Mouse (Mus musculus): ENCODE results near the gene Kif1a.

Gene Kif1a

DNA sequence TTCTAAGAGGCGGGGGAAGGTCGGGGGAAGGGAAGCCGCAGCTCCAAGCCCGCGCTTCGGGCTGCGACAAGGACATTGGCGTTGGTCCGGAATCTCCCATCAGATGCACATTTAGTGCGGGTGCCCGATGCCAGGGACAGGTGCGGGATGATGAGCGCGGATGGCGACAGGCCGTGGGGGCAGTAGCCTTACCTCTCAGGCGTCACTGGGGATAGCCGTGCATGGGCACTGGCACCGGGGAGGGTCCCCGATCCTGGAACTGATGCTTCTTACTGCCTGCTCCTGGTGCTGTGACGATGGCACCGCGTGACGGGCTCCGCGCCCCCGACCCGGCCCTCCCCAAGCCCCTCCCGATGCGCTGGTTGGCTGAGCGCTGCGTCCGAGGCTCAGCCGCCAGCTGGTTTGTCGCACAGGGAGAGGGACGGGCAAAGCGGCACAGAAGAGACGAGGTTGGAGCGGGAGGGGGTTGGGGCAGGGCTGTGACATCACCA is at the start of gene Kif1a:
TSS of gene Kif1a (minus strand) at position 381 of the 491 bp plus-strand sequence.
- peak; percentile 73 to 82 for DNase-seq (ENCODE audit: low spot score in 2 of 2)

DNA sequence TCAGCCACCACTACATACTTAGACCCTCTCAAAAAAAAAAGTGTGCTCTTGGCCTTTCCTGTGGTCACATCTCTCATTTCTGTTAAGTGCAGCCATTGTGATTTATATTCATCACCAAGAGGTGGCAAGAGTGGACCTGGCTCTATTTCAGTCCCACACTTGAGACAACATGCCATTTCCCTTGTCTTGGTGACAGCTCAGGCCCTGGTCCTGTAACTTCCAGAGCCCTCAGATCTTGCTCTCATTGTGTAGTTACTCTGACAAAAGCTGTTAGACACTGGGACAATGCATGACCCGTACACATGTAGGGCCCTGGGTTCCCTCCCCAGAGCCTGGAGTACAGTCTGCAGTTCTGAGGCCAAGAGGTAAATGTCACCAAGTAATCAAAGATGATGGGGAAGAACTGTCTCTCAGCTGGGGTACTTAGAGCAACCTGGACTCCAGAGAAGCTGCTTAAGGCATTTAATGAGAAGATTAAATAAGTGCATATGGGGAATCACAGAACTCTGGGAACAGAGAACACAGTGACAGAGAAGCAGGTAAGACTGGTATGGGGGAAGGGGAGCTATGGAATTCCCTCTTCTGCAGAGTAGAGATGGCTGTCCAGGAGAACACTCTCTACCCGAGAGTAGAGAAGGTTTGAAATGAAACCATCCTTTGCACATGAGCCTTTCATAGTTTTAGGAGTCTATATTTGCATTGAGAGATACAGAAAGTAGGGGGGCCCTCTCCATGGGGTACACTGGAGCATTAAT is 49.3 kb upstream of the Kif1a start:
- DNase-seq (ENCODE audit: low spot score in 2 of 2), result no peak

DNA sequence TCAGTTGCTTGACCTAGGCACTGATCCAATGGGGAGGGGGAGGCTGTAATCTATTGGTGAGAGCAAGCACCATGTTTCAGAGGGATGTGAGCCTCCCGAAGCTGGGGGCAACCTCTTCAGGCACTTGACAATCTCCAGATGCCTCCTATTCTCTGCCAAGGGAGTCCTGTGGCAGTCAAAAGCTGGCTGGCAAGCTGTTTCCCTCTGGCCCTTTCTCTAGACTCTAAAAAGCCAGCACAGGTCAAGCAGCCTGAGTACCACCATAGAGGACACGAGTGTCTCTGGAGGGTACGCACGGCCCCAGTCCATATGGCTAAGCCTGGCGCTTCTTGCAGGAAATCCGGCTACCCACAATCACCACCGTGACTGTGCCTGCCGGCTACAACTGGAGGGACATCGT is 42.4 kb upstream of the Kif1a start:
- peak in 1 of 2 experiments; percentile 21 for DNase-seq (ENCODE audit: low spot score in 2 of 2)

DNA sequence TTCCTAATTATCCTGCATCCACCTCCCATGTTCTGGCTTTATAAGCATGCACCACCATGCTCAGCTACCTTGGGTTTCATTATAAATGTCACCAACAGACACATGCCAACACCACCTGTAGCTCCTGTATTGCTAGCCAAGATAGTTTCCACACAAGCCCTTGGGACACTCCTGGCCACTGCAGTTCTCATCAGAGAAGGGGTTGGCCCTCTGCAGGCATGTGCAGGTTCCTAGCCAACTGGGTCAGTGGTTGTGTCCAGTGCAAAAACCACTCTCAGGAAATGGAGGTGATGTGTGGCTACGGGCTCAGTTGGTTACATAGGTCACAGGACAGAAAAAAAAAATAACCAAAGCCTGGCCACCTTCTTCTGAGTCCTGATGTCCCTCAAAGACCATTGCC is 41.1 kb upstream of the Kif1a start:
- no peak for DNase-seq (ENCODE audit: low spot score in 2 of 2)

DNA sequence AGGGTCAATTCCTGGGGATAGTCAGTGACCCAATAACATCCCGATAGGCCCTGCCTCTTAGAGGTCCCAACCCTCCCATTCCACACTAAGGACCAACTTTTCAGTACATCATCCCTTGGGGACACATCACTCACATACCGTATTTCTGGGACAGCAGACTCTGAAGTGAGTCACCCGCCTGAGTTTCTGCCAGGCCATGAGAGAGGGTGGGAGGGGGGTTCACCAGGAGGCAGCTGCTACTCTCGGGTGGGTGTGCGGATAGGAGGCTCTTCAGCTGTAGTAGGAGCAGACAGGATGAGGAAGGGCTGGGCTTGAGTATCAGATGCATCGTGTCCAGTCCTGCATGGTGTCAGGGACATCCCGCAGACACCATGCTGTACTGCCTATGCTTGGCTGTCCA is 38.0 kb upstream of the Kif1a start:
- DNase-seq (ENCODE audit: low spot score in 2 of 2), result no peak

DNA sequence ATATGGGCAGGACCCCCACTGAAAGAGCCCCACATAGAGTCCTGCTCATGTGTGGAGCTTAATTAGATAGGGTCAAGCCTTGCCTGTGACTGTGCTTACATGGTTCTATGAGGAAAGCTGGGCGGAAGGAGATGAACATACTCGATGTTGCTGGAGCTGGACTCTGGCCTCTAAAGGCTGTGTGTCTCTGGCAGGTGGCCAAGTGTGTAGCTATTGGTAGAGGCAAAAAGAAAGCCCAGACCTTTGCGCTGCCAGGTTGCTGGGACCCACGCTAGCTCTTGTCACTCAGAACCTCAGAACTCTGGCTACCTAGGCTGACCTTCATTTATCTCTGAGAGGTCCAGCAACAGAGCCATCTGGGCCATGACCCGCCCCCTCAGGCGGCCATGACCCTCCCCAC is 36.8 kb upstream of the Kif1a start:
- DNase-seq (ENCODE audit: low spot score in 2 of 2), result no peak

DNA sequence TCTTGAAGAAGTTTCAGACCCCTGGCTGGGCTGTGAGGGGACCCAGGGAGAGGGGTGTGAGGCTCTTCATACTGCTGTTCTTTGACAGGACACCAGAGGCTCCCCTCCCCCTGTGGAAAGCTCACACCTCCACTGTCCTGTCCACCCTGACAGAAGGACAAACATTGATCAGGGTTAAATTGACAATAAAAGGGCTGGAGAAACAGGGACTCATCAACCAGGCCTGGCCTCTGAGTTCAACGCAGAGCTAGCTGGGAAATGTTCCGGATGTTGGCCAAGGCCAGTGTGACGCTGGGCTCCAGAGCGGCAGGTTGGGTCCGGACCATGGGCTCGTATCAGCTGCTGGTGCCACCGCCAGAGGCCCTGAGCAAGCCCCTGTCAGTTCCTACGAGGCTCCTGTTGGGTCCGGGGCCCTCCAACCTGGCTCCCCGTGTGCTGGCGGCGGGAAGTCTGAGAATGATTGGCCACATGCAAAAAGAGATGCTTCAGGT is 33.3 kb upstream of the Kif1a start, which contains the start of gene Agxt:
TSS of gene Agxt (plus strand) at position 205 of the 491 bp plus-strand sequence.
- no peak for DNase-seq (ENCODE audit: low spot score in 2 of 2)

DNA sequence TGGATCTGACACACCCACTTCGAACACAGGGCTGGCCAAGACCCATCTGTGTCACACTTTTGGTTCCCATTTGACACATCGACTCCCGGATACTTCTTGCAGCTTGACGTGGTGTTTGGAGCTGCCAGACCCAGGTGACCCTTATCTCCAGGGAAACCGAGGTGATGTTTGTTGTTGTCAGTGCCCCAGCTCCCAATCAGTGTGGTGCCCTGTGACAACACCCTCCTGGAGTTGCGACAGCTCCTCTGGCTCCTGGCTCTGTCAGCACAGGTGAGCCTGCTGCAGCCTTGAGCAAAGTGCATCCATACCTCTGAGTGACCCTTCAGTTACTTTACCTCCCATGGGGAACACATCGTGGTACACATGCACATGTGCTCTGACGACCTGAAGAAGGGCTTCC is 30.9 kb upstream of the Kif1a start:
- no peak for DNase-seq (ENCODE audit: low spot score in 2 of 2)

DNA sequence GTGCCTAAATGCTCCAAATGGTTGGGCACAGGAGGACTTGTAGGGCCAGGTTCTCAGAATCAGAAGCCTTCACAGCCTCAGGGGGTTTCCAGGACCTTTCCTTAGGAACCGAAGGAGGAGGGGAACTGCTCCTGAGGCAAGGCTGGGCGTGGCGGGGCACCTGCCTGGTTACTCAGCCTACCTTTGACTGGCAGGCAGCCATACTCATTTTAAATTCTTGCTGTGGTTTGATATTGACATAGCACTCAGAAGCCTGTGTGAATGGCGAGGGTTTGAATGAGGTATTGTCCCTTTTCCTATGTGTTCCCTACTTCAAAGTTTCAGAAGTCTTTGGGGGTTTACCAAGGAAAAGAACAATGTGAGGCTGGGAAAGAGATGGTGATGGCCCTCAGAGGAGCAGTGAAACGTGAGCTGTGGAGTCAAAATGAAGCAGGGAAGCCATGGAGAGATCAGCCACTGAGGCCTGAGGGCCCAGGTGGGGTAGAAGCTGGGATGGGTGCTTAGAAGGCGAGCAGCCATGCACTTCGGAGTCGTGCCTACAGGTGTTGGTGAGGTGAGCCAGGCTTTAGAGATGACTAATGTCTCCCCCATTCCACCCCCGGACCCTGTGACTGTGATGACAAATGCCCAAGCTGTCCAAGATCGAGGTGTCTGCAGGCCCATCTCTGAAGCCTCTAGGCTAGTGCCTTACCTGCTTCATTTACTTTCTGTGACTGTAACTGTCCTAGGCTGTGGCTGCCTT is 28.7 kb upstream of the Kif1a start:
- no peak for DNase-seq (ENCODE audit: low spot score in 2 of 2)

DNA sequence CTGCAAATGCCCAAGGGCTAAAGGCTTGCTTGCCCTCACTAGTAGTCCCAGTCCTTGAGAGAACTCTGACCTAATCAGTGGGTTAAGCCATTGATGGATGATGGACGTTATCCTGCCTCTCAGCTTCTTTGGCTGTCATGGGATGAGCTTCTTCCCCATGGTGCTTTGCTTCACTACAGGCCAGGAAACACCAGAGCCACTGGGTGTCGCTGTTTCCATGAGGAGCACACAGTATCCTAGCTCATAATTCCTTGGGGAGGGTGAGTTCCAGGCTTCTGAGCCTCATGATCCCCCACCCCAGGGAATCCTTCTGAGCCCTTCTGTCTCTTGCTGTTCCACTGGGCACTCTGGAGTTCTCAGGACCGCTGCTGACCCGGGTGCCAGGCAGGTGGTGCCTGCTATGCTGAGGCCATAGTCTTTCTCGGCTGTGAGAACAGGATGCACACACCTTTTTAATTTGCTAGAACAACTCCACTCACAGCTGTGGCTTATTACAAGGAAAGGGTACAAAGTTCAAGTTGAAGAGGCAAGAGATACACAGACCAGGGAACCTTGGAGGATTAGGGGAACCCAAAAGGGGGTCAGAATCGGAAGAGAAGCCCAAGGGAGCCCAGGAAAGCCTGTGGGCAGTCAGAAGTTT is 27.1 kb upstream of the Kif1a start:
- peak; percentile 44 to 70 for DNase-seq (ENCODE audit: low spot score in 2 of 2)

DNA sequence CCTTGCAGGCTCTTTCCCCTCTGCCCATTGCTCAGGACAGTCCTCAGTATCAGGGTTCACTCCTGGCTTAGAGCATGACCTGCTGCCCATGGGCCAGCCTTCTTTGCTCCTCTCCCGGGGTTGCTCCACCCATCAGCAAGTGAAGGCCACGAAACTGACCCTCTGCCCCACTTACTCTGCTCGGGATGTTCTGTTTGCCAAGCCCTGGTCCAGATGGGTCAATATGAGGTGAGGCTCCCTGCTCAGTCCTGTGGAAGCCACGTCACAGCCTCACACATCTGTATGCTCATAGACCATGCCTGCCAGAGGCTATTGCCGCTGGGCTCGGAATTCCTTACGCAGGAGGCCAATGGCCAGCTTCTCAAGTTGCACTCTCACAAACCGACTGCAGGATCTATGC is 26.5 kb upstream of the Kif1a start:
- no peak for DNase-seq (ENCODE audit: low spot score in 2 of 2)

DNA sequence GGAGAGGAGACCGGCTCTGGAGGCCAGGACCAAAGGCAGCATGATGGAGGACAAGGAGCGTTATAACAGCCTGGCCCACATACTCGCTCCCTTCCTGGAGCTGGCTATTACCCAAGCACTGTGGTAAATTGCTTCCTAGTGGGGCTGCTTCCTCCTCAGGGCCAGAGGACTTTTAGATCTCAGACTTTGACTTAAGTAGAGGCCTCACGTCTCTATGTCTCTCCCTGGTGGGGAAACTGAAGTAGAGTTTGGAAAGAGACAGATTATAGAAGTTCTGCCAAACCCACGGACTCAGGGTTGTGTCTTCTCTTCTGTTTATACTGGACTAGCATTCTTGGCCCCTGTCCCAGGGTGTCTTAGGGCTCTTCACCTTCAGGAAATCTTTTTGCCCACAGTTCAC is 23.5 kb upstream of the Kif1a start:
- no peak for DNase-seq (ENCODE audit: low spot score in 2 of 2)

DNA sequence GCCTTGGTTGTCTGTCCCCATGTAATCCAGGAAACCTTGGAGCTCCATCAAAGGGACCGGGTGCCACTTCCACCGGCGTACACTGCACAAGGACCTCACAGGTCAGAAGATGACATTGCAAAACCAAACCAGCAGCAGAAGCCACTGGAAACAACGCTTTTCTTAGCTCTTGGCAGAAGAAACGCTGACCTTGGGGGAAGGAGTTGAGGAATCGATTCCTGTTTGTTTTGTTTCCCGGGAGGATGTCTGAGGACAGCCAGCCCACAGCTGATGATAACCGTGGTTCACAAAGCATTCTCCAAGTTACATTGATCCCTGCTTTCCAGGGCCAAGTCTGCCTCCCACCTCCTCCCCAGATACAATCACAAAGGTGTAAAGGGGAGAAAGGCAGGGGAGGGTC is 22.3 kb upstream of the Kif1a start:
- no peak for DNase-seq (ENCODE audit: low spot score in 2 of 2)

DNA sequence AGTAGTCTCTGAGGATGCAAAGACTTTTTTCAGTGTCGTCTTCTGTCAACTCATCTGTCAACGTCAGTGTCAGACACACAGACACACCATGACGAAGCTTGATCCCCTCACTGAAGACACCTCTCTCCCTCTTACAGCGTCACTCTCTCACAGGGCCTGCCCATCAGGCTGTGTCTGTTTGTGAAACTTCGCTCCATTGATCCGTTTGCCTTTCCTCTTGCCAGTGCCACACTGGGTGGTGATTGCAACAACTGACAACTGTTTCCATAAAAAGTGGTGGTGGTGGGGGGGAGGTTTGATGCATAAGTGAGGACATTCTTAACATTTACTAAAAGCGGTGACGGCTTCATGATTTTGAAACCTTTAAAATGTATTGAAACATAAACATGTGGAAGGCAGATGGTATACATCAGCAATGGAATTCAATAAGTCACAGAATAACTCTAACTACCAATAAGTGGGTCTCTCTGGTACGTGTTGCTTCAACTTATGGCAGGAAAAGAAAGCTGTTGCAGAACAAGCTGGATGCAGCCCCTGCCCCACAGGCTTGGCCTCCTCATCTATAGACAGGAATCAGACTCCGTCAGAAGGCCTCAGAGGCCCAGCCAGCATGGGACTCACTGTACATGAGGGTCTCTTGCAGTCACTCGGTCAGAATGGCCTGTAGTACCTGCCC is 21.6 kb upstream of the Kif1a start:
- DNase-seq (ENCODE audit: low spot score in 2 of 2), result no peak

DNA sequence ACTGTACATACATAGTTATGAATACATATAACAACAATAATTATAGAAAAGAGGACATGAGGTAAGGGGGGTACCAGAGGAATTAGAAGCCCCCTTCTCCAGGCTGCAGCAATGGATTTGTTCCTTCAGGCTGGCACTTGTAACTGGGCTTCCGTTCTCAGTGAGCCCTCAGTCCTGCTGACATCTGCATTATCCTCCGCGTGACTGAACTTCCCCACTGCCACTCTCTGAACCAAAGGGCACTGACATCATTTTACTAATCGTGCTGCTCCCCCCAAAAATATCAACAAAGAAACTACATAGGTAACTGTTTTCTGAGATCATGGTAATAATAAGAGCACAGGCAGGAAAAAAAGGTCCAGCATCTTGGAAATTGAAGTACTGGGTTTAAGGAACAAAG is 17.1 kb upstream of the Kif1a start:
- no peak for DNase-seq (ENCODE audit: low spot score in 2 of 2)

DNA sequence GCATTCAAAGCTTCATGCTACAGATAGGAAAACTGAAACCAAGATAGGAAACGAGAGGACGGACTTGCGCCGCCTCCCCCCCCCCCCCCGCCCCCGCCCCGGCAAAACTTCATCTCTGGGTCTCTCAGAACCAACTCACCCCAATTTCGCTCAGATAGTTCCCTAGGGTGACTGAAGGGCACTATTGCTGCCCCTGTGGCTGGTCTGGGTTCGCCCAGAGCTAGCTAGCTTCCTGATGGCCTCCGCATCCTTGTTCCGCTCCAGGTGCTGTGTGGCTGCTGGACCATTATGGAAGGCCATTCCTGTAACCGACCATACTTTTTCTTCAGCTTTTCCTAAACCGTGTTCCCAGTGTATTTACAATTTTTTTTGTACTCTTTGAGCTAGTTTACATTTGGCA is 13.7 kb upstream of the Kif1a start:
- no peak for DNase-seq (ENCODE audit: low spot score in 2 of 2)

DNA sequence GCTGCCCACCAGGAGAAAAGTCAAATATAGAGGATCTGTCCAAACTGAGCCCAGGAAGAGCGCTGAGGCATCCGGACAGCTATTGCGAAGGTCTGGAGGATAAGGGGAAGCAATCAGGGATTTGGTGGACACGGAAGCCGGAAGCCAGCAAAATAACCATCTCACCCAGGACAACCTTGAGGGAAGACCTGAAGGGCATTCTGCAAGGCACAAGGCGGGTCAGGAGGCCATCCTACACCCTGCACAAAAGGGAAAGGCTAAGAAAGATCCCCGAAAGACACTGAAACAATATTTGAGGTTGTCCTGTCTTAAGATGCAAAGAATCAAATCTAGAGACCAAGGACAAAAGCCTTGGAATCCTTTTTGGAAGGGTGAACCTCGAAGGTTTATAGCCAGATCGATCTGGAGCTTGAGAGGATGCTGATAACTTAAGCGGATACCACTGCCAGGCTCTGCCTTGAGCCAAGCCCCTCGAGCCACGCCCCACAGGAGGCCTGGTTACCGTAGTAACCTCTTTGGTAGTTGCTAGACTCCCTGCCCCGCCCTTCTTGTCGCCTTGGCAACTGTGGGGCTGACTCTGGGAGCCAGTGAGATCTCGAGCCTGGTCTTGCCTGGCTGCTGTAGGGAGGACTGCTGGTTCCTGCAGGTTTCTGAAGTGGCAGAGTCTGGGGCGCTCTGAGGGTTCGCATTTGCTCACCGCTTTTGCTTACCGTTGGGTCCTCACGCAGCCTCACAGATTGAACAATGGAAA is 13.1 kb upstream of the Kif1a start:
- peak; percentile 46 to 80 for DNase-seq (ENCODE audit: low spot score in 2 of 2)

DNA sequence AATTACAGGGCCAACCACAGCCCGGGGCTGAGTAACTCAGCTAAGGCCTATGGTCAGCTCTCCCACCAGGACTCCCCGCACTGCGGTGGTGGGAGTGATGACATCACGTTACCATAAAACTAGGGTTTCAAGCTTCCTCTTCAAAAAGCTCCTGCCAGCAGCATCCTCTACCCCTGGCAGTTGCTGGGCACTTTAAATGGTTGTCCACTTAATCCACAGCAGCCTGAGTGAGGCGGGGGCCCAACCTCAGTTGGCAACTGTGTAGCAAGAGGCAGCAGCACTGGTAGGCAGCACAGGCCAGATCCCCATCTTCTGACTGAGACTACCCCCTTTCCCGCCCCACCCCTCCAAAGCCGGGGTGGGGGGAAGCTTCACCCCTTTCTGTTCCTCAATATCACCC is 949 bp upstream of the Kif1a start:
- DNase-seq (ENCODE audit: low spot score in 2 of 2), result no peak

DNA sequence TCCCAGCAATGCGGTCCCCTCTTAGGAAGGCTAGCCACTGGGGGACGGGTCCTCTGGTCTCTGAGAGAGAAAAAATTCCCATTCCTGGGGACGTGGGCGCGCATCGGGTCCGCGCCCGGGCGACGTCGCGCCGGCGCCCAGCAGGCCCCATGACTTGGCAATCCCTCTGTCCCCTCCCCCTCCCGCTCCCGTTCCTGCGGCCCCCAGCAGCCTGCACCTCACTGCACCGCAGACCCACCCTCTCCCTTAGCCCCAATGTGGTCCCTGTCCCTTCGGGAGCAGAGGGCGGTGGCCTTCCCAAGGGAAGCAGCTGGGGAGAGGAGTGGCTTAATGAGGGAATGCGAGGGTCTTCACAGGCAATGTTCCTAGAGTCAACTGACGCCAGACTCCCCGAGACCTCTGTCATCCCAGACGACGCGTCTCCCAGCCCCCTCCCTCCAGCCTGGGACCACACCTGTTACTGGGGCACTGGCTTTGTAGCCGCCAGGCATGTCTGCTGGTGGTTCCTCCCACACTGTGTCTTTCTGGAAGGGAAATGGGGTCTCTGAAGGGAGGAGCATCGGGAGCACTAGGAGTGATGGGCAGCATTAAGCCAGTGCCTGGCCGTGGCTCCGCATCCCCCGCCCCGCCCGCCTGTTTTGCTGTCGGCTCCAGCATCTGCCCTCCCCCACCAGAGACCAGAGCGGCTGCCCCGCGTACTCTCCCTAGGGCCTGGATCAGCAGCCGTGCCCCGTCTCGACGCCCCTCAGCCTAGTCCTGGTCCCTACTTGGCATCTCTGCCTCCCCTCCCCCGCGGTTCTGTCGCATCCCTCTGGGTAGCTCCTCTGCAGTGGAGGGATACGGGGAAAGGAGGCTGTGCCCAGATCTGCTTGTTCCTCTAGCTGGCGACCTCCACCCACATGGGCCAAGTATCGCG is 917 bp downstream of the Kif1a start:
- peak in 1 of 2 experiments; percentile 67 for DNase-seq (ENCODE audit: low spot score in 2 of 2)

DNA sequence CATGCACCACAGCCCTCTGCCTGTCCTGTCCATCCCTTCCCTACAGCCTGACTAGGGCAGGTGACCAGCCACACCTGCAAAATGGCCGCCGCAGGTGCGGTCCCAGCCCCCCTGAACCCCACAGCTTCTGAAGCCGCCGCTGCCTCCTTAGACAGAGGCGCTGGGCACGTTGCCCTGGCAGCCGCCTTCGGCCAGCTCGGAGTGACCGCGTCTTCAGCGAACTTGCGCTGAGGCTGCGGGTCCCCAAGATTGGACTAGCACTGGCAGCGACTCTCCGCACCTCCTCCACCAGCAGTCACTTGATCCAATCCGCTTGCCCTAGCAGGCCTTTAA is 1.5 kb downstream of the Kif1a start:
- DNase-seq (ENCODE audit: low spot score in 2 of 2), result peak in 1 of 2 experiments; percentile 50
